Mouse (Mus musculus) bone marrow macrophage, adult 2 months (primary cell): ENCODE data around the gene Btg1.

Source experiments
- CTCF ChIP-seq: IDR thresholded peaks from 2 replicates; pipeline ENCODE4 v1.5.1; 2012; ENCODE audit warnings: low read depth, mild to moderate bottlenecking, low read length, moderate library complexity
- POLR2A ChIP-seq: IDR thresholded peaks from 2 replicates; pipeline ENCODE4 v1.6.1; 2012; ENCODE audit warnings: mild to moderate bottlenecking, low read depth, low read length, borderline replicate concordance

- no peak for TF ChIP-seq CTCF
- TF ChIP-seq POLR2A = no peak
Measured at GRCm38 (mm10) chr10:96617221-96617950, 580 bp downstream of the Btg1 start.
